Mouse (Mus musculus) midbrain, postnatal 0 days (tissue): ENCODE results near the gene Synj2. TPM values are rescaled to one million over a fixed set of nuclear protein-coding genes. Genes with fewer than 3 reads are reported as not detected.
A peak's percentile ranks its signal among the peaks of the same experiment; 100 is the strongest.

Experiments
- ATAC-seq: fragments of 200-750 bp; cut with Nextera tagmentation; 2 replicates; pipeline ENCODE4 v1.8.0; 2017; ENCODE audit warnings: moderate number of reproducible peaks, mild to moderate bottlenecking, moderate TSS enrichment, moderate library complexity; ENCODE audit not compliant: low FRiP score
- DNase-seq: peaks from one replicate; pipeline ENCODE4 v3.0.0-alpha.2; 2015; ENCODE audit warnings: low spot score
- H3K27ac ChIP-seq: fragments of 300-500 bp; sonication (generic); 2 replicates; pipeline ENCODE4 v1.5.1; 2014; ENCODE audit warnings: low read depth, mild to moderate bottlenecking, low read length, mixed read lengths
- H3K27me3 ChIP-seq: fragments of 300-500 bp; sonication (generic); 2 replicates; pipeline ENCODE4 v1.6.1; 2014; ENCODE audit warnings: low read length, control low read depth, mixed read lengths; ENCODE audit not compliant: insufficient read depth
- H3K36me3 ChIP-seq: fragments of 300-500 bp; sonication (generic); 2 replicates; pipeline ENCODE4 v1.6.1; 2014; ENCODE audit warnings: low read length, control low read depth, mixed read lengths; ENCODE audit not compliant: insufficient read depth
- H3K4me1 ChIP-seq: fragments of 300-500 bp; sonication (generic); 2 replicates; pipeline ENCODE4 v1.6.1; 2014; ENCODE audit warnings: mild to moderate bottlenecking, control low read depth, antibody characterized with exemption, low read length, mixed read lengths; ENCODE audit not compliant: insufficient read depth
- H3K4me2 ChIP-seq: fragments of 300-500 bp; sonication (generic); 2 replicates; pipeline ENCODE4 v1.6.1; 2014; ENCODE audit warnings: low read depth, mild to moderate bottlenecking, low read length, mixed read lengths; ENCODE audit not compliant: poor library complexity, severe bottlenecking
- H3K4me3 ChIP-seq: fragments of 300-500 bp; sonication (generic); 2 replicates; pipeline ENCODE4 v1.5.1; 2014; ENCODE audit warnings: low read depth, mild to moderate bottlenecking, low read length, moderate library complexity
- H3K9ac ChIP-seq: fragments of 300-500 bp; sonication (generic); replicated peaks from 2 replicates; pipeline ENCODE4 v1.6.1; 2014; ENCODE audit warnings: mild to moderate bottlenecking, low read length, moderate library complexity, mixed read lengths; ENCODE audit not compliant: poor library complexity, severe bottlenecking
- H3K9me3 ChIP-seq: fragments of 300-500 bp; sonication (generic); 2 replicates; pipeline ENCODE4 v1.6.1; 2016; ENCODE audit warnings: low read length, control low read depth
- CTCF ChIP-seq: IDR thresholded peaks from 2 replicates; pipeline ENCODE4 v1.5.1; 2016; ENCODE audit warnings: antibody characterized with exemption, mild to moderate bottlenecking
- WGBS: fragments of 180-500 bp; shearing (Covaris S2); extraction: QIAGEN DNeasy Blood & Tissue Kit; methylation state at CpG from one replicate; pipeline ENCODE4 v1.1.7; 2014; 5-methylcytosine and 5-hydroxymethylcytosine counted together
- polyA plus RNA-seq: library from polyadenylated mRNA; unstranded; fragments of >200 nt; fragmentation: Nextera tagmentation; extraction: Ambion mirVana; gene quantifications from 2 replicates; pipeline ENCODE4 v1.2.1, GENCODE M21; 2015
- total RNA-seq: library from RNA; depleted of rRNA; stranded (reverse); fragments of >200 nt; gene quantifications from 2 replicates; pipeline ENCODE4 v1.2.3, GENCODE M21; 2014; rRNA removed

The Synj2 gene
- total RNA-seq, result 3.1 and 4.0 TPM in 2 replicates
- 1.8 and 2.3 TPM in 2 replicates for polyA plus RNA-seq

DNA sequence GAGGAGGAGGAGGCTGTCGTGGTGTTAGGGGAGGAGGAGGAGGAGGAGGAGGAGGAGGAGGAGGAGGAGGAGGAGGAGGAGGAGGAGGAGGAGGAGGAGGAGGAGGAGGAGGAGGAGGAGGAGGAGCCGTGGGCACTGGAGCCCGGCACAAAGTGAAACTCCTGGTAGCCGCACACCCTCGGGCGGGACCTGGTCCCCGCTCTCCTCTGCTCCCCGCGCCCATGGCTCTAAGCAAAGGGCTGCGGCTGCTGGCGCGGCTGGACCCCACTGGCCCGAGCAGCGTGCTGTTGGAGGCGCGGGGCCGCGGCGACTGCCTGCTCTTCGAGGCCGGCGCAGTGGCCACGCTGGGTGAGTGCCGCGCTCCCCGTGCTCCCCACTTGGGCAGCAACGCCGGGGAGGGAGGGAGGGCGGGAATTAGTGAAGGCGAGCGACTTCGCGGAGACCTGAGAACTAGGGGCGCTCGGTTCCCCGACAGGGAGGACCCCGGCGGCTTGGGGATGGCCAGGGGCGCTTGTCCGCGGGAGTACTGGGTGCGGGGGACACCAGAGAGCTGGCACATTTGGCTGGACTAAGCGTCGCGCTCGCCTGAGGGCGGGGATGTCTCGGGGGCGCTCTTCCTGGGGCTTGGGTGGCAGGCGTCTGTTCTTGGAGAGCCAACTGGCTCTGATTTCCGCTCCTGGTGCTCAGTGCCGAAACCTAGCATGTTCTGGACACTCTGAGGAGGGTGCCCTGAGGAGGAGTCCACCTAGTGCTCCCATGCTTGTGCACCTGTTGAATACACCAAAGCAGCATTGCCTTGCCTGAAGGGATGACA is at the start of gene Synj2:
Gene Synj2, plus strand, starts transcription at position 51 of the 814 bp plus-strand sequence.
- H3K4me3 ChIP-seq, result peak within 1 kb of the TSS; percentile 50
- H3K27me3 ChIP-seq, result peaks cover 14% of the 10 kb centered on the region; the same call in 1 of the 2 replicates
- peak; percentile 38 for DNase-seq
- 0 out of 2 replicates have a peak, but pooled peaks cover 7% of the 10 kb centered on the region for H3K4me1 ChIP-seq
- H3K9me3 ChIP-seq, result no peaks in the 10 kb centered on the region
- ATAC-seq, result peak; percentile 56; the same call in 1 of the 2 replicates
- peak within 1 kb of the TSS; percentile 84 for H3K4me2 ChIP-seq
- TF ChIP-seq CTCF, result no peak
- H3K27ac ChIP-seq, result no peak within 1 kb of the TSS
- 2% methylated on average over 36 of the region's 52 CpGs for WGBS
- H3K36me3 ChIP-seq, result no peaks in the 10 kb centered on the region
- peak within 1 kb of the TSS; percentile 39 for H3K9ac ChIP-seq

DNA sequence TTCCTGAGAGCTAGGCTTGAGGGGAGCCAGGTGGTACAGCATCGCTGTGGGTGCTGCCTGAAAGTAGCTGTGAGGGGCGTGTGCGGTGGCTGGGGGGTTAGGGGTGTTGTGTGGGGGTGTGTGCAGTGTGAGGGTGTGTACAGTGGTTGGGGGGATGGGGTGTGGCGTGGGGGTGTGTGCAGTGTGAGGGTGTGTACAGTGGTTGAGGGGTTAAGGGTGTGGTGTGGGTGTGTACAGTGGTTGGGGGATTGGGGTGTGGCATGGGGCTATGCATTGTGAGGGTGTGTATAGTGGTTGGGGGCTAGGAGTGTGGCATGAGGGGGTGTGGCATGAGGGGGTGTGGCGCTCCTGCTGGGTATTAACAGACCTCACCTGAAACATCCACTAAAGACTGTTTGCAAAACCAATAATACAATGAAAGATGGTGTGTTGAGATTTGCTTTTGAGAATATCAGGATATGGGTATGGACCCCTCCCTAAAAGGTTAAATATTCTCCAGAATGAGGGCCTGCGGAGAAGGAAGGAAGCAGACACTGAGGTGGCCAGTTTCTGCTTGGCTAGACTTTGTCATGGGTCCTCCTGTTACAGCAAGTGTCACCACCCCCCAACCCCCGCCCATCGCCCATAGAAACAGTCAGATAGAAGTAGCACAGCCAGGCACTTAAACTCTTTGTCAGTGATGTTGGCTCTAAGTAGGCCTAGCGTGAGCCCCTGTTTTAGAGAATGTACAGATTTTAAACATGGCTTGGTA is 49.0 kb upstream of the Synj2 start:
- H3K9me3 ChIP-seq, result no peaks in the 10 kb centered on the region
- no peaks in the 10 kb centered on the region; the same call in 1 of the 2 replicates for H3K36me3 ChIP-seq
- no peaks in the 10 kb centered on the region for H3K4me1 ChIP-seq
- no peak overlapping the region for H3K4me2 ChIP-seq
- ATAC-seq (no peak), DNase-seq (no peak)
- H3K4me3 ChIP-seq, result no peak overlapping the region
- 94% methylated on average over 9 of the region's 9 CpGs for WGBS
- TF ChIP-seq CTCF, result no peak
- no peak overlapping the region for H3K27ac ChIP-seq
- H3K27me3 ChIP-seq, result no peaks in the 10 kb centered on the region
- H3K9ac ChIP-seq, result no peak overlapping the region

DNA sequence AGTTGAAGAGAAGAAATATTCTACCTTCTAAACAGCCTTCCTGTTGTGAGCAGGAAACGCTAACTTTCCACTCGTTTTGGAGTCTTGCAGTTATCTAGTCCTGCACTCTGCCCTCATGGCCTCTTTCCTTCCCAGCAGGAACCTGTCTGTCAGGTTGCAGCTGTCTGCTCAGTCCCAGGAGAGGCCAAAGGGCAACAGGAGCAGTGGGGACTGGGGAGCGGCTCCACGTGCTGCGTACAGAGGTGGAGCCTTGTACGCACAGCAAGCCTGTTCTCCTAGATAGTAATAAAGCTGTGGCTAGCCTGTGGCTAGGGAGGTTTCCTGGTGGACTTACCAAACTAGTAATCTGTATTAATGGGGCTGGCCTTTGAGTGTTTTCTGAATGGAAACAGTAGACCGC is 48.0 kb upstream of the Synj2 start:
- H3K9ac ChIP-seq, result no peak overlapping the region
- H3K4me1 ChIP-seq, result no peaks in the 10 kb centered on the region
- 28% methylated on average over 7 of the region's 7 CpGs for WGBS
- no peaks in the 10 kb centered on the region for H3K9me3 ChIP-seq
- no peak for ATAC-seq
- DNase-seq, result no peak
- no peak for TF ChIP-seq CTCF
- H3K27me3 ChIP-seq, result no peaks in the 10 kb centered on the region
- no peak overlapping the region for H3K4me2 ChIP-seq
- no peak overlapping the region for H3K4me3 ChIP-seq
- H3K27ac ChIP-seq, result no peak overlapping the region
- no peaks in the 10 kb centered on the region; the same call in 1 of the 2 replicates for H3K36me3 ChIP-seq

DNA sequence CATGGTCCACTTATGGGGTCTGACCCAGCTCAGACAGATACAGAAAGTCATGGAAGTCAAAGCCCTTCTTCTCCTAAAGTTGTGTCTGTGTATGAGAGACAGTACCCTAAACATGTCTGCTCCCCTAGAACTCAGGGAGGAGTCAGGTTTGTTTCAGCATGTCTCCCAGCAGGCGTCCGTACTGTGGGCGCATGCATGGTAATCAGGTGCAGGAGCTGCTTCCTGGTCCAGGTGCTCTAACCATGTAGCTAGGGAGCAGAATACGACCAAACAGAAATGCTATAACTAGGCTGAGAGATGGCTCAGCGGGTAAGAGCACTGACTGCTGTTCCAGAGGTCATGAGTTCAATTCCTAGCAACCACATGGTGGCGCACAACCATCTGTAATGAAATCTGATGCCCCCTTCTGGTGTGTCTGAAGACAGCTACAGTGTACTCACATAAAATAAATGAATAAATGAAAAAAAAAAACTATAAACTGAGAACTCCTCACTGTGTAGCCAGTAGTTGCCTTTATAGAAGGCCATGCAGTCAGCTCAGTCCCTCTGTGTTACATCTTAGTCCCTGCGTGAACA is 47.4 kb upstream of the Synj2 start:
- no peaks in the 10 kb centered on the region for H3K9me3 ChIP-seq
- no peak overlapping the region for H3K4me3 ChIP-seq
- no peak overlapping the region for H3K27ac ChIP-seq
- H3K4me2 ChIP-seq, result no peak overlapping the region
- H3K27me3 ChIP-seq, result no peaks in the 10 kb centered on the region
- TF ChIP-seq CTCF, result peak; percentile 46
- DNase-seq, result no peak
- WGBS, result 85% methylated on average over 7 of the region's 7 CpGs
- no peaks in the 10 kb centered on the region; the same call in 1 of the 2 replicates for H3K36me3 ChIP-seq
- ATAC-seq, result no peak
- H3K4me1 ChIP-seq, result no peaks in the 10 kb centered on the region
- H3K9ac ChIP-seq, result no peak overlapping the region

DNA sequence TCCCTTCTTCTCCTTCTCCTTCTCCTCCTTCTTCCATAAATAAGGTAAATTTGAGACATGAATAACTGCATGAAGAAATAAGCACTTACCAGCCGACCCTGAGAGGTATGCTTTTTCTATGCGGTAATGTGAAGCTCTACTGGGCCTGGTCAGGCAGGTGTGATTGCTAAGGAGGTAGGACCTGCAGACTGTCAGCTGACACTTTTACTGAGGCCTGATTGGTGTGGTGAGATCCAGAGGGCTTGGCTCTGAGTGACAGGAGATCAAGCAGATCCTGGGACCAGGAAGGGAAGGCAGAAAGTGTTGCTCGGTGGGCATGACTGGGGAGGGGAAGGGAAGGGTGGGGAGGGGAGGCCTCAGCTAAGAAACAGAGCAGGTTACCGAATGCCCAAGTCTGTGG is 45.0 kb upstream of the Synj2 start:
- no peaks in the 10 kb centered on the region for H3K4me1 ChIP-seq
- H3K9me3 ChIP-seq, result no peaks in the 10 kb centered on the region
- no peaks in the 10 kb centered on the region for H3K36me3 ChIP-seq
- no peak overlapping the region for H3K4me3 ChIP-seq
- DNase-seq (no peak), ATAC-seq (no peak)
- no peaks in the 10 kb centered on the region for H3K27me3 ChIP-seq
- no peak overlapping the region for H3K27ac ChIP-seq
- TF ChIP-seq CTCF, result no peak
- H3K4me2 ChIP-seq, result no peak overlapping the region
- no peak overlapping the region for H3K9ac ChIP-seq
- WGBS, result 79% methylated on average over 4 of the region's 4 CpGs
